Mouse (Mus musculus) adrenal gland, postnatal 4 days (tissue): Measurements from ENCODE around the gene Fam135a. TPM values are rescaled to one million over a fixed set of nuclear protein-coding genes. Genes with fewer than 3 reads are reported as not detected.

Experiments
- DNase-seq, 2 experiments: peaks; one replicate each; pipeline ENCODE4 v3.0.0; 2021 to 2022; ENCODE audit warnings: low spot score in 2 of 2, mixed read lengths in 2 of 2
- total RNA-seq, 2 experiments: library from RNA; stranded (reverse); gene quantifications; 2 replicates each; pipeline ENCODE4 v1.2.3; 2021

Fam135a gene
- total RNA-seq, 2 experiments from 2014 or later: 30.0 to 31.8 TPM

DNA sequence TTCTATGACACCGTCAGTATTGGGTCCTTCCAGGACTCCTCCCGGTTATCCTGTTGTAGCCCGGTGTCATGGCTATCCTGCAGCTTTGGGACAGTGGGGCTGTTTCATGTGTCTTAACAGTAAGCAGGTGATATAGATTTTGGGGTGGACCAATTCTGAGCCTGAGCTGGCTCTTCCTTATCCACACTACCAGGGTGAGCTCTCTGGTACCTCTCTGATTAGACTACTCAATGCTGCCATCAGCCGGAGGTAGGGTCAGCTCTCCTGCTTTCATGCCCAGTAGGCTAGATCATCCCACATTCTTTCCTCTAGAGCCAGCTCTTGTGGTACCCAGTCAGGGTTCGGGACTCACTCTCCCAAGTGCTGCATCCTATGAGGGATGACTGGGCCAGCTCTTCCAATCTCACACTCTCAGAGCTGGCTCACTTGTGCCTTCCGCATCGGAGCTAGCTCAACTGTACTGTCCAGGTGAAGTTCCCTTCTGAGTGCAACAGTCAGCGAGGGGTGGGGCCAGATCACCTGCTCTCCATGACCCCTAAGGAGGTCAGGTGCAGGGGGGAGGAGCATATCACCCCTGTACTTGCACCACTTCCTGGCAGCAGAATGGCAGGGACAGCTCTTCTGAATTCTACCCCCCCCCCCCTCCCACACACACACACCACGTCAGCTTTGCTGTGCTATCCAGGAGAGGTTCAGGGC lies 132.0 kb downstream of the Fam135a start:
- DNase-seq: no peak

DNA sequence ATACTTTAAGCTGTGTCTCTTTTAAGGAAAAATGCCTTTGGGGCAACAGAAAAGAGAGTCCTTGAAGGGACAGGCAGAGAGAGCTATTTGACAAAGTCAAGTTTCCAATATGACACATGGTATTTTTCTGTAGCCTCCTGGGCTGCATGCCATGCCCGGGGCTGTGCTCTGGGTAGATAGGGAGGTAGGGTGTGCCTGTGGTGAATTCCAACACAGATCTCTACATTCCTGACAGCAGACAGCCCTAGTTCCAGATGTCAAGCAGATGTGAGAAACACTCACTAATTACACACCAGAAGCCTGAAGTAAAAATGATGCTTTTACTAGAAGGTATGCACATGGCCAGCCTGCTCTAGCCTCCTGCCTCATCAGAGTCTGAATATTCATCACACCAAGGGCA lies 133.9 kb downstream of the Fam135a start:
- DNase-seq: no peak

Other genes starting within 250 kb of the Fam135a start
- gene Smap1, start 178.0 kb downstream of the Fam135a start, total RNA-seq: 10 to 100 TPM; 80.0 to 84.1 TPM
- 10 to 100 TPM; 59.2 to 71.4 TPM for gene Sdhaf4, start 94.7 kb downstream of the Fam135a start, total RNA-seq
- 1 to 10 TPM in 1 of 2 experiments, under 1 TPM in 1; 0.76 to 1.1 TPM for gene Col9a1, start 77.3 kb upstream of the Fam135a start, total RNA-seq